Mouse (Mus musculus) large intestine, adult 2 months (tissue): ENCODE measurements around the gene B3gntl1. TPM values are rescaled to one million over a fixed set of nuclear protein-coding genes. Genes with fewer than 3 reads are reported as not detected.

ENCODE experiments used
- DNase-seq: peaks from one replicate; pipeline ENCODE4 v3.0.0-alpha.2; 2012; ENCODE audit warnings: low read depth, low spot score
- WGBS: fragments of 180-500 bp; shearing (Covaris S2); methylation state at CpG from one replicate; pipeline ENCODE4 v1.1.7; 2018; 5-methylcytosine and 5-hydroxymethylcytosine counted together
- polyA plus RNA-seq: library from polyadenylated mRNA; depleted of rRNA; stranded (reverse); fragments of >200 nt; gene quantifications from 2 replicates; pipeline ENCODE4 v1.2.3, GENCODE M21; 2012

The B3gntl1 gene
- polyA plus RNA-seq, 1 experiment, result 5.2 TPM

DNA sequence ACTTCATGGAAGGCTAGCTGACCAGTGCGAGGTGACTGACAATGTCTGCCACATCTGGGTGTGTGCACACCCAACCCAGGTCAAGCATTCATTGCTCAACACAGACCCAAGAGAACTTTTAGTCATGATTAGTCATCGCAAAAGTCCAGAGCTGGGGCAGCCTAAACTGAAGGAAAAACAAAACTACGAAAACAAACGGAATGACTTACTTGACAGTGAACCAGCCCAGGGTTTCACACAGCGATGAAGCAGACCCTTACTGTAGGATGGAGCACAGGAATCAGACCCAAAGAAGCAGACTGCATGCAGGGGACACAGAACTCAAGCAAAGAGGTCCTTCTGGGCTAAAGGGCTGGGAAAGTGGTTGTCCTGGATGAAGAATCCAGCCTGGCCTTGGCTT is 21.0 kb downstream of the B3gntl1 start:
- WGBS, result 73% methylated on average over 5 of the region's 5 CpGs
- no peak for DNase-seq

DNA sequence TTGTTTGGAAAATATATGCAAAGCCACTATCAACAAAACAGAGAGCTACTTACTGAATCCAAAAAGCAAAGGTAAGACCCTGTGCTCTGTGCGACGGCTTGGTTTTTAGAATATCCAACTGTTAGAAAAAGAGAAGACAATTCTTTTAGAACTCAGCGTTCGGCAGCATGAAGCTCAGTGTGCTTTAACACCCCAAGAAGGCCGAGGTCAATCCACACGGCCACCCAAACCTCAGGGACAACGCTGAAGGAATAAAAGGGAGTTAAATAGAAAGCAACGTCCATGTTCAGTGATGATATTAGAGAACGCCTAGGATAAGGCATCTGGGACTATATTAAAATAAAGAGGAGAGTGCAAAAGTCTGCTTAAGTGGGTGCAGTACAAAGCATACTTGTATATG is 21.4 kb downstream of the B3gntl1 start:
- 95% methylated on average over 9 of the region's 9 CpGs for WGBS
- no peak for DNase-seq

DNA sequence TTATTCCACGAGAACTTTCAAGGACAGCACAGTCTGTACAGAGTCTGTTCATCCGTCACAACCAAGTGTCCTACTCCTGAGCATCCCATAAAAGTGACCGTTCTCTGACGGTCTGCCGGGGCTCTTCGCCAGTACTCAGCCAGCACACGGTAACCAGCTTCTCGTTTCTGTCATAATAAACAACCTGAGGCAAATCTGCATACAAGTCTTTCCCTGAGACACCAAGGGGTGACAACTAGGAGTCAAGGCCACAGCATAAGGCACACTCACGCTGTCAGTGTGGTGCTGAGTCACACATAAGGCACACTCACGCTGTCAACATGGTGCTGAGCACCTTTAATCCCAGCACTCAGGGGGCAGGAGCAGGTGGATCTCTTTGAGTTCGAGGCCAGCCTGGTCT is 22.3 kb downstream of the B3gntl1 start:
- DNase-seq, result no peak
- 81% methylated on average over 11 of the region's 11 CpGs for WGBS

DNA sequence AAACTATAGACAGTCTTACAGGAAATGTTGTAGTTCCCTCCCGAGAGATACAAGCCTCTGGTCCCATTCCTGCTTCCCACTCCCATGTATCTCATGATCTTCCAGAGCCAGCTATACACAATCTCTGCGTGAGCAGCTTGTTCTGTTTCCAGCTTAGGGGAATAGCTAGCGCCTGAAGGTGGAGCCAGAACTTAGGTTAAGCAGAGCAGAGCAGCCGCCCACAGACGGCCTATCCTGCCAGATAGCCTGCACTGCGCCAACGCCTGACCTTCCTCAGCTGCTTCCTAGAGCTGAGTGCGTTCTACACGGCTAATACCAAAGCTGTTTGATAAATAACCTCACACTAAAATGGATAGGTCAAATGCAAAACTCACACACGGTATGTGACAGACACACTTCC is 23.1 kb downstream of the B3gntl1 start:
- WGBS, result 61% methylated on average over 10 of the region's 10 CpGs
- no peak for DNase-seq

DNA sequence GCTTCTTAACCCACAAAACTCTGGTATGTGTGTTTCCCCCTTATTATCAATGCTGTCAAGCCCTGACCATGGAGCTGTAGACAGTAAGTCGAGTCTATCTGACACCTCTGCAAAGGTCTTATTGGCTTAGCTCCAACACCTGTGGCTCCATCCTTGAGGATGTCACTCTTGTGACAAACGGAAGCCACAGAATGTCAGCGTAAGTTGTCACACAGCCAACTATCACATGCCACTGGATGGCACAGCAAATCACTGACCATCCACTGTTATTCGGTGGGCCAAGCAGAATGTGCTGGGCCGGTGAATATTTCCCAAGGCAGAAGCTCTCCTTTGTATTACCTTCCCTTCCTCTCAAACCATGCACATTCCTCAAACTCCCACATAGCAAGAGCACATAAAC is 24.8 kb downstream of the B3gntl1 start:
- 90% methylated on average over 5 of the region's 5 CpGs for WGBS
- no peak for DNase-seq

DNA sequence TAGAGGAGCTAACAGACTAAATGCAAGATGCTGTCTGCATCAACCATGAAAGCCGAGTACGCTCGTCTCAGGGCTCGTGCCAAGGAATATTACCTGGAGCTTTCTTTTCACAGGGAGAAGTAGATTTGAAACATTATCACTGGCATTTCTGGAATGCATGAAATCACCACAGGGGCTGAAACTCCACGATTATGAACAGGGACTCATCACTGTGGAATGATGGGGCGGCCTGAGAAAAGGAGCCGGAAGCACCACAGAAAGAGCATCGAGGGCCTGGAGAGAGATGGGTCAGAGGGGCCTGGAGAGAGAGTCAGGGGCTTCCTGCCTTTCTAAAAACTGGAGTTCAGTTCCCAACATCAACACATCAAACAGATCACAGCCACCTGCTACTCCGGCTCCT is 25.6 kb downstream of the B3gntl1 start:
- 80% methylated on average over 9 of the region's 9 CpGs for WGBS

DNA sequence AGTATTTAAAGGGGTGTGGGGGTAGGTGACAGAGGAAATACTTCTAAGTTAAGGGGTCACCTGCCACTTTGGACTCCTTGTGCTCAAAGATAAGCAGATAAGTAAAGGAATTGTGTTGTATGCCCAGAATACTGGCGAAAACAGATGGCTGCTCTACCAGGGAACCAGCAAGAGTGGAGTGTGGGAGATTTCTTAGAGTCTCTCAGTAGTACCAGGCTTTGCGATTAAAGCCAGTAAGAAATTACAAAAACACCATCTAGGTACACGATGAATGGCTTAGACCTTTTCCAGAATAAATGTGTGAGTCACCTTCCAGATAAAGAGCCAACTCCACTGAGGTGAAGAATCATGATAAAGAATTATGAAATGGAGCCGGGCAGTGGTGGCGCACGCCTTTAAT is 27.6 kb downstream of the B3gntl1 start:
- WGBS, result 90% methylated on average over 6 of the region's 6 CpGs
- DNase-seq, result no peak

More for the DNA sequence above, 25.6 kb downstream of the B3gntl1 start:
- DNase-seq, result no peak

DNA sequence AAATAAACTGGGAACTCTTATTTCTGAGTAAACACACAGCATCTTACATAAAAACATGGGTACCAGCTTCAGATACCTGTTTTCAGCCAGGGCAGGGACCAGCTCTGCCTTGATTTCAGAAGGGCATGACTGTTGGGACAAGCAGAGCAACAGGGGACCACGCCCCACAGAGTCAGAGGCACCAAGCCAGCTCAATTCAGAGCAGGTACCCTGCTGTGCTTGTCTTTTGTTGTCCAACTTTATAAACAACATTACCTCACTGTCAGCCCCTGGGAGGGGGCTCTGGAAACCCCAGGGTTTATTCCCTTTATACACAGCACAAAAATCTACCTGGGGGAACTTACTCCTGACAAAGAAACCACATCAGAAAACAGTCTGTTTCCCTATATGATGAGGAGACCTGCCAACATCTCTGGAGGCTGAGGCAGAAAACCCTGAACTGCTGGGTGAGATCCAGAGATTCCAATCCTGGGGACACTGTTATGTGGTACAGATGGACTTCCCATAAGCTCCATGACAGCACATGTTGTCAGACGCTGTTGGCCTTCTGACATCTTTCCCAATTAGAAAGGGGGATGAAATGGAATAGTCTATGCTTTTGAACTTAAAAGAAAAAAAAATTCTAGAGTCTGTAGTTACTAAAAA is 31.3 kb downstream of the B3gntl1 start:
- DNase-seq, result no peak
- WGBS, result 90% methylated on average over 2 of the region's 2 CpGs

DNA sequence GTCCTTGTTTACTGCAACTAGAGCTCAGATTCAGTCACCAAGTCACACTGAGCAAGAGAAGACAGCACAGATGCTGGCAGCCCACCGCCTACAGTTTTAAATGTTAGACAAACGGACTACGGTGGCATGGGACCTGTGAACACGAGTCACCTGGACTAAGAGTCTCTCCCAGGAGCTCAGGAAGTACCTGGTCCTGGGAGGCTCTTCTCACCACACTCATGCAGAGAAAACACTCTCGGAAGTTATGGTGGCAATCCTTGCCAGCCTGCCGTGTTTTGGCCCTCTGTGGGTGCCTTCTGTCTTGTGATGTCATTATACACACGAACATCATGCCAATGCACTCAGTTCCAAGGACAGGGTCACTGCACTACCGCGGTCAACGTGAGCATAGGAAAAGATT is 36.3 kb downstream of the B3gntl1 start:
- WGBS, result 90% methylated on average over 10 of the region's 10 CpGs
- DNase-seq, result no peak

DNA sequence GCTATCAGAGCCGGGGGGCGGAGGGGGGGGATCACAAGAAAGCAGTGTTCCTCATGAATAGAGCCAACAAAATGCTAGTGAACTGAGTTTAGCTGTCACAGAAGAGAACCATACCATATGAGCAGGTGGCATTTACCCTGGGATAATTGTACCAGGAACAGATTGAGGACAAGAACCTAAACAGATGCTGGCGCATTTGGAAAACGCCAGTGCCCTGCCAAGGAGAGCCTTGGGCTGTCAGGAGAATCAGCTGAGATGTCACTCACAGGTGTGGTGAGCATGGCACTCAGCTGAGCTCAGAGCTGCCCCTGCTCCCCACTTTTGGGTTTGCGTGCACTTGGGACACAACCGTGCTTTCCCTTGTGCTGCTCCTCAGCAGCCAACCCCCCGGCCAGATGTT is 41.5 kb downstream of the B3gntl1 start:
- DNase-seq, result no peak
- WGBS, result 91% methylated on average over 7 of the region's 7 CpGs

DNA sequence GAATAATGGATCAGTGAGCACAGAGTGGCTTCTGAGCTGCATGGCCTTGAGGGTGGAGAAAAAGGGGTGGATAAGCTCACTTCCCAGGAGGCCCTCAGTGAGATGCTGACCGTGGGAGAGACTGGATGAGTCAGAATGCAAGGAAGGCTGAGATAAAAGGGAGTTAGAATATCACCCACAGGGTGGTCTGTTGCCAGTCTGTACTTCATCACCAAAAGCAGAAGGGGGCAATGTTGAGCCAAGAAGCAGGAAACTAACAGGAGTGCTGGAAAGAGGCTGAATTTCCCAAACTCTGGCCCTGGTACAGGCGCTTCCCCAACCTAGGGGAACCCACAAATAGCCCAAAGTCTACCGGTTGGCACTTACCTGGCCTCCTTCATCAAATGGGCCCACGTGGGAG is 42.5 kb downstream of the B3gntl1 start:
- 87% methylated on average over 4 of the region's 4 CpGs for WGBS
- DNase-seq, result no peak

DNA sequence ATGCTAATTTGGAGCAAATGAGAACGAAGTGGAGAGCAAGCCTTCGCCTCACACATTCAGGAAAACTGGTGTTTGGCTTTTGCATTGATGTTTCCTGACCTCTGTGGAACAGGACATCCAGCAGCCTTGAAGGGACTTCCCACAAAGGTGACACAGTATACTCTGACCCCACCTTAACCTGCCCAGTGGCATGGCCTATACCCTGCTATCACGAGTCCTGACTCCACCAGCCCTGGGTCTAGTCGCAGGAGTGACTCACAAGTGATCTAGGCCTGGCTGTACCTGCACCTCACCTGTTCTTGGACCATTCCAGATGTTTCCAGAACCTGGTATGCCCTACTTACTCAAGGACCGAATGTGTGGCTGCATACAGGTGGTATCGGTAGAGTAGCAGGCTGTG is 43.4 kb downstream of the B3gntl1 start:
- DNase-seq, result no peak
- WGBS, result 91% methylated on average over 6 of the region's 6 CpGs

DNA sequence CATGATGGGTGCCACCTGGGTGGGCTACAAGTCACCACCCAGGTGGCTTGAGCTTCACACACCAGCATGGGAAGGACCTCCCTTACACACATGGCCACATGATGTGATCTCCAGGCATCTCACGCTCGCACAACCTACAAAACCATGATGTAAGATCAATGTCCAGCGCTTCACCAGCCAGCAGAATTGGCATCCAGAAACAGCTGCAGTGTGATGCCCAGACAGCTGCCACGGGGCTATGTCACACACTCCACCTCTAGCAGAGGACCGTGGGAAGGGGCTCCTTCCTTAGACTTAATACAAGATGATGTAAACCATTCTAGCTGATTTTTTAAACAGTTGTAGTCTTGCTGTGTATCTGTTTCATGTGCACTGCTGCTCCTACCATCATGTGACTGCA is 45.4 kb downstream of the B3gntl1 start:
- 84% methylated on average over 5 of the region's 5 CpGs for WGBS
- no peak for DNase-seq

DNA sequence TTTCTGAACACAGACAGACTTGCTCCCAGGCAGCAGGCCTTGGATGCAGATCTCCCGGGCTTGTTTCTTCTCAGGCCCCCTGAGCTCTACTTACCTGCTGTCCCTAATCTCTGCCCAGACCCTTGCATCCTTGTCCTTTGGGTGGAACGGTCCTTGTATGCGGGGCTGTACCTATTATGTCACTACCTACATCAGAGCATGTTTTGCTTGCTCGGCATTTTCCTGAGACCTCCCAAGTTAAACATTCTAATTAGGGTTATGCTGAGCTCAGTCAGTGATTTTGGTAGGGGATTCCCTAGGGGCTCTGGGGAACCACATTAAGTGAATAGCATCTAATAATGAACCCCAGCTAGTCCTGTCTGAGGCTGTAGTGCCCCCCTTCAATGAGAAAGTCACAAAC is 47.9 kb downstream of the B3gntl1 start:
- DNase-seq, result no peak
- WGBS, result 92% methylated on average over 4 of the region's 4 CpGs

DNA sequence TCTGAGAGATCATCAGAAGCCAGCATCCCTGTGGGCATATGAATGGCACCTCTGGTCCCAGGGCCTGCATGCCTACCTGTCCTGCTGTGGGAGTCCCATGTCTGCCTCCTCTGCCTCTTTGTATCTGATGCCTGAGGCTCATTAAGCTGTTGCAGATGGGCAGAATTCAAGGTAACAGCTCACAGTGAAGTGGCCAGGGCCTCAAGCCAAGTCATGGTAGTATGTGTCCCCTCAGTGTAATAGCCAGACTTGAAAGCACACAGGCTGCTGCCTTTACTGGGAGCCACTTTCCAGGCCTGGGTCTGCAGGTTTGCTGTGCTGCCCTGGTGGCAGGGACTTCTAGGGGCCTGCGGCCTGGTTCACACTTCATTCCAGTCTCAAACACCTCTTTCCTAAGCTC is 55.6 kb downstream of the B3gntl1 start:
- no peak for DNase-seq
- 94% methylated on average over 1 of the region's 1 CpGs for WGBS

DNA sequence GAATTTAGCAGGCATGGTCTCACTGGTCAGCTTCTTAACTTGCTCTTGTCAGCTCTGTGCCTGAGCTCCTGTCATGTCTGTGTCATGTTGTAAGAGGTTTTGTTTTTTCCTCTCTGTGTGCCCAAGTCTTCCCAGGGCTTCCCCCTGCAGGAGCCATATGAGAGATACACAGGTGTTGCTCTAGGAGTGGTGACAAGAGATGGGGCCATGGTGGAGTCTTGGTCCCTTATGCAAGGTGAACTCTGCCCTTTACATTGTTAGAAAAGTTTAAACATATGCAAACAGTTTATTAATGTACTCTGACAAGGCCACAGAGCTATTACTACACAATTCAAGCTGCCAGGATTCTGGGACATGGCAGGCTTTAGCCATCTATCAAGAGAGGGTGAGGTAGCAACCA is 56.5 kb downstream of the B3gntl1 start:
- no peak for DNase-seq

DNA sequence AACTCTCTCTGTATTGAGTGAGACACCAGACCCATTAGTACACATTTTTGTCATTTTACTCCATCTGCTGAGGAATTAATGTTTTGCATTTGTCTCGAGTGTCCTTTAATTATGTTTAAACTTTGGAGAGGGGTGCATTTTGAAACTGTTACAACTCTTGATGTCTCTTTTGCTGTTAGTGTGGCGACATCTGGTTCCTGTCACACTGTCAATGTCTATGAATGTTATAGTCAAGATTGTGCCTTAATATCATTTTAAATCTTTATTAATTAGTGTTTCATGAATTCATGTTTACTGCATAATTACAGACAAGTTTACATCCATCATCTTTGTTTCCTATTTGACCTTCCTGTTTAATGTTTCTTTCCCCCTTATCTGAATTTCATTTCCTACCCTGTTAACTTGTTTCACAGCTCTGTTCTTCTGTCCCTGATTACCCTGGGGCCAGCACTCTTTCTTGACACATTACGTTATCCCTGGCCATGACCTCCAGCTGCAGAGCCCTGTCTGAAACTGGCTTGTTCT is 56.9 kb downstream of the B3gntl1 start:
- no peak for DNase-seq
- 81% methylated on average over 3 of the region's 3 CpGs for WGBS

DNA sequence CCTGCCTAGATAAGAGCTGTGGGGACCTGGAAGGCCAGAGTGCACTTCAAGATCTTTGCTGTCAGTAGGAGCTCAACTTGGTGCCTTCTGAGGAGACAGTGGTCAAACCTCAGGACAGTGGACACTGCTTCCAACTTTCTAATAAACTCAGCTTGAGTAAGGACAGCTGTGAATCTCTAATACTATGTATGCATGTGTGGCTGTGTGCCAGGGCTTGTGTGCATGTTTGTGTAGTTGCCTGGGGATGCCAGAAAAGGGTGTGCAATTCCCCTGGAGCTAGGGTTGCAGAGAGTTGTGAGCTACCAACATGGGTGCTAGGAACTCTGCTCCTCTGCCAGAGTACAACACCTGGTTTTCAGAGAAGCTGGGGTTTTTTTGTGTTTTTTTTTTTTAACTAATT is 62.0 kb downstream of the B3gntl1 start:
- no peak for DNase-seq

DNA sequence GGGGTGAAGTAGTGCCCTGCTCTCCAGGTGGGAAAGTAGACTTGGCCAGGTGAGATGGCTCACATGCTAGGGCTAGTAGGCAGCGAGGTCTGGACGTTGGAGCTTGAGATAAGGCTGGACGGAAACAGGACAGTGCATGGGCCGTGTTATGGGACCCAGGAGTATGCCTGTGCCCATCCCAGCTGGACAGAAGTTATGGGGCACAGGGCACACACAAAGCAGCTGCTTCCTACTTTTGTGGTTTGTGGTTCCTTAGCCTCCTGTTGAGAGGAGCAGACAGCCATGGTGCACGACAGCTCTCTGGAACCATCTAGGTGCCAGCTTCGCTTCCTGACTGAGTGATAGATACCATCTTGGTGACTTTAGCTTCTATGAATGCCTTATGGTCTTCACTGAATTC is 67.3 kb downstream of the B3gntl1 start:
- 92% methylated on average over 6 of the region's 6 CpGs for WGBS
- no peak for DNase-seq

DNA sequence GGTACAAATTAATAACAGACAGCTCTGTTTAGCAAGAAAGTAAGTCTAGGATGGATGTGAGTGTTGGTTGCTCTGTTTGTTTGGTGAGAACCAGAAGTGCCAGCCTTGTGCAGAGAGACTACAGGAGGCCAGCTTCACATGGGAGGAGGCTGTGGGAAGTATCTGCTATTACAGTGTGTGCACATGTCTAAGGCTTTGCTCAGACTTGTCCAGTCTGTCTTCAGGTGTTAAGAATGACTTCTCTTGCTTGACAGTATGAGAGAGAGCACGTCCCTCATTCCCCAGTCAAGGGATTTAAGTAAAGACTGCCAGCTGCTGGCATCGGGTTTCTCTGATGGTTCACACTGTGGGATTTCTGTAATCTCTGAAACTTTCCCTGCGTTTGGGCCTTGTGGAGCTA is 71.5 kb downstream of the B3gntl1 start:
- no peak for DNase-seq
- WGBS, result 89% methylated on average over 3 of the region's 3 CpGs

DNA sequence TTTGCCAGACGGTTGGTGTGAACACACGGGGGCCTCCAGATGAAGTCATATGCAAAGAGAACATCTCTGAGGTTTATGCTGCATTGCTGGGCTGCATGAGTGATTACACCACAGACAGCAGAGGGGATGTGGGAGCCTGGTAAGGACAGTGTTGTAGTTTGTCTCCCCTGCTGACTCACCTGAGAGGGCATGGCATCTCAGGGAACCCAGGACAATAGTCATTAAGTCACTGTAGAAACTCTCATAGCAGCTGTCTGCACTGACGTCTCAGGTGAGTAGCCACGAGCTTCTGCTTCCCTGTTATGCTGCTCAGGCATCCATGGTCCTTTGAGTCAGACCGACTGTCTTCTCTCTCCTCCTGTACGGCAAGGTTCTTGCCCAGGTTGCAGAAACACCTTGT is 75.7 kb downstream of the B3gntl1 start:
- WGBS, result 87% methylated on average over 6 of the region's 6 CpGs
- DNase-seq, result no peak

DNA sequence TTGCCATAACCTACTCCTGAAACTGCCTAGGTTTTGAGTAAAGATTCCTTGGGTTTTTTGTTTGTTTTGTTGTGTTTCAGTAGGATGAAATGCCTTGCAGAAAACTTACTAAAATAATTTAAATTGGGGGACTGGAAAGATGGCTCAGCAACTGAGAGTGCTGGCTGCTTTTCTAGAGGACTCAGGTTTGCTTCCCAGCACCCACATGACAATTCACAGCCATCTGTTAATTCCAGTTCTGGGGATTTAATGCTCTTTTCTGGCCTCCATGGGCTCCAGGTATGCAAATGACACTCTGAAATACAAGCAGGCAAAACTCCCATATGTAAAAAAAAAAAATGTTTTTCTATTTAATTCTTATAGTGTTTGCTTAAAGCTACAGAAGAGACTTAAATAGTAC is 91.1 kb downstream of the B3gntl1 start:
- no peak for DNase-seq
